Mouse (Mus musculus) kidney, adult 11 months (tissue): Measurements from ENCODE around the gene Pced1a.

Source experiments
- DNase-seq: peaks from one replicate; pipeline ENCODE4 v3.0.0; 2022

The Pced1a gene

DNA sequence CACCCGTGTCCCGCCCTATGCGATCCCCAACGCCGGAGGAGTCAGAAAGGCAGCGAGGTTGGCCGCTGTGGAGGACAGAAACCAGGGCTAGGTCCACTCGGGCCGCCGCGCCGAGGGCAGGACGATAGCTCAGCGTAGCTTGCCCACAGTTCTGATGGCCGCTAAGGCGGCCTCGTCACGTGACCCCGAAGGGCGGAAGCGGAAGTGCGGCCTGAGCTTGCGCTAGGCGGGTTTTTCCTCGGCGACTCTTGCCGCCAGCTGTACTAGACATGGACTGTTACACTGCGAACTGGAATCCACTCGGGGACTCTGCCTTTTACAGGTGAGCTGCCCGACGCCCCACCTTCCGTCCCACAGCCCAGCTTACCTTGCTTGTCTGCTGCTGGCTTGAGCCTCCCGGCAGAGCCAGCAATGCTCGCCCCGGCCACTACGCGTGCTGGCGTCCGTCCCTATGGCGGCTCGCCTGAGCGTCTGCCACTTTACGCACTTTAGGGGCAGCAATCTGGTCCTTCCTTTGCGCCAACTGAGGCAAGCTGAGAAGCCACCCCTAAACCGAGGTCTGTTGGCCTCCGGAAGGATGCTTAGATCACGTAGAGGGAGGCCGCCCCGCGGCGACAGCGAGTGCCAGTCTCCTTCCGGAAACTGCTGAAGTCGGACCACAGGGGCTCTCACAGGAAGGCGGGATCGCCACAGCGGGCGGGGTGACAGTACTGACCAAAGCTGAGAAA lies at the start of gene Pced1a, which contains the start of gene Vps16:
Gene Pced1a (minus strand): TSS at position 576 of the 728 bp plus-strand sequence.
Gene Vps16 (plus strand): TSS at position 214 of the 728 bp plus-strand sequence.
- peak; percentile 90 for DNase-seq

DNA sequence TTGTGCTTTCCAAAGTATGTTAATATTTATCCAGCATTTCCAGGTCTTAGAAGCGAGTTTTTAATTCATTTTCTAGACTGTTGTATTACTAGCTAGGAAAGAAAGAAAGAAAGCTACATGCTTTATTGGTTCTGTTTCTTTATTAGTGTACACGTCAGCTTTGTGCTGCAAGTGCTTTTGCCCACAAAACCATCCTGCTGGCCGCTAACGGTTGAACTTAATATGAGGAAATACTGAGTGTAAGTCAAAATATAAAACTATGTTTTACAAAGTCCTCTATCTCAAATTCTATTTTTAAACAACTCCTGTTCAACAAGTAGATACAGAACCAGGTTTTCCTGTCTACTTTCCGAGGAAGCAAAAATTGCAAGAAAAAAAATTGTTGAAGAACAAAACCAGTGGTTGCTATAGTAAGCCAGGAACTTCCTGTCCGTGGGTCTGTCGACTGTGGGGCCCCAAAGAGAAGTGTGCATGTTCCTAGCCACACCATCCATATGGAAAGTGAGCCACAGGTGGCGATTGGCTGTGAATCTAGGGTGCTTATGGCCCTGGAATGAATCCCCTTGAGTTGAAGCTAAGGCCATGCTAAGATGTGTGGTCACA lies 48.5 kb upstream of the Pced1a start:
- no peak for DNase-seq

DNA sequence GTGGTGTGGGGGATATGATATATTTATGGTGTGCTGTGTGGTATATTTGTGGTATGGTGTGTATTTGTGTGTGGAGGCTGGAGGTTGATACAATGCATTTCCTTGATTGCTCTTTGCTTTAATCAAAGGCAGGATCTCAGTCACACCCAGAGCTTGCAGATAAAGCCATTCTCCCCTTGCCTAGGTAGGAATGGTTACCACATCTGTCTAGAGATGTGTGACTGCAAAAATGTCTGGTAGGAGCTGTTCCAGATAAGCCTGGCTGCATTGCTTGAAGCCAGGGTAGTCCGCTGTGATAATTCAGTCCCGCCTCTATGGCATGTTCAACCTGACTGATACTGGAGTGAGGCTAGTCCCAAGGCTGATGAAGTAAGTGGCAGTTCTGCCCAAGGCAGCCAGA lies 45.4 kb upstream of the Pced1a start:
- DNase-seq: no peak

DNA sequence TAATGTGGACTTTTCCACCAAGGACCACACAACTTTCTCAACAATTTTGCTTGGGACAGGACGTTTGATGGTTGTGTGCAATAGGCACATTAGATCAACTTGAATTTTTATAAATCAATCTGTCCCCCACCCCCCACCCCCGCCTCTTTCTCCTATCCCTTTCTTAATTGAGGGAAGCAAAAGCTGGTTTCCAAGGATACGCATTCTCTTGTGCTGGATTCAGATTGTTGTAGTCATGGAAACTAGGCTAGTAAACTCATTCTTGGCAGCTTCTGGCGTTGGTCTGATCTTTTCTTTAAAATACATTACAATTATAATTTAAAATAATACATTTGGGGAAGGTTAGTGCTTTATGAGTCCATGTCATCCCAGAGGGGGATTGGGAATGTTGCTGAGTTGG lies 44.9 kb upstream of the Pced1a start:
- no peak for DNase-seq

DNA sequence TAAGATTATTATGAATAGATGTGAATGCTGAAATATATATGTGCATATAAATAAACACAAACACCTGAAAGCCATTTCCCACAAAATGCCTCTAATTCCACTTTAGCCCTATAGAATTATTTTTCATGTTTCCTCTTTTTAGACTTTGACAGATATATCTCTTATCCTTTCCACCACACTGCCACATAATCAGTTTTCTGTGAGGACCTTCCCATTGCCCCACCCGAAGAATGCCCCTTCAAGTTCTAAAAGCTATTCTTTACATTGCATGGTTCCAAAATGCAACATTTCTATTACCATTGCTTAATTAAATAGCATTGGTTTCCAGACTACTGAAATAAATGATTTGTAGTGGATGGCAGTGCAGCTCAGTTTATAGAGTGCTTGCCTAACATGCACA lies 41.9 kb upstream of the Pced1a start:
- DNase-seq: no peak

DNA sequence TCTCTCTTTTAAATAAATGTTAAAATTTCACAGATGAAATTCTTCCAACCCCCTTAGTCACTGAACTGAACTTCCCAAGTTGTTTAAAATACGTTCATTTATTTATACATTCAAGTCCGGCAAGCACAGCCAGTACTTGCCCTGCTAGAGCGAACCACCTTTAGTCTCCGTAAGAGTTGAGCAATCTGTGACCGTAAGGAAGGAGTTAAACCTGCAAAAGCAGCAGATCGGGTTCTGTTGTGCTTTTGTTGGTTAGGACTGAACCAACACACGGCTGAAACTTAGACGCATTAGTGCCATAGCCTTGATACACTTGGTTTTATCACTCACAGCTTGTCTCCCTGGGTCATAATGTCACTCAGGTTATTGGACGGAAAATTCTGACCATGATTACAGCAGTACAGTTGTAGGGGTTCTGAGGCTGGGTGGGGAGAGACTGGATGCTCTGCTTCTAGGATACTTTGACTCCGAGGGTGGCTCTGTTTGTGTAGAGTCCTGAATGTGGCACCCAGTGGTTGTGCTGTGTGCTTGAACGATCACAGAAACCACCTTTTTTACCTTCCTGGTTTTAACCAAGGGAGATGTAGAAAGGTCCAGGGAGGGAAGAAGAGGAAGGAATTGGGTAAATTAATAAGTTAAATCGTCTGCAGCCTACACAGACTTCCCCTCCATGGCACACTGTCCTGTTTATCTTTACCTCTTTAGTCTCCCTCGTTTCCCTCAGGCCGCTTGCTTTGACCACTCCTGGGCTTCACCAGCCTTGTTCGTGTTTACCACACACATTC lies 37.0 kb upstream of the Pced1a start:
- no peak for DNase-seq

DNA sequence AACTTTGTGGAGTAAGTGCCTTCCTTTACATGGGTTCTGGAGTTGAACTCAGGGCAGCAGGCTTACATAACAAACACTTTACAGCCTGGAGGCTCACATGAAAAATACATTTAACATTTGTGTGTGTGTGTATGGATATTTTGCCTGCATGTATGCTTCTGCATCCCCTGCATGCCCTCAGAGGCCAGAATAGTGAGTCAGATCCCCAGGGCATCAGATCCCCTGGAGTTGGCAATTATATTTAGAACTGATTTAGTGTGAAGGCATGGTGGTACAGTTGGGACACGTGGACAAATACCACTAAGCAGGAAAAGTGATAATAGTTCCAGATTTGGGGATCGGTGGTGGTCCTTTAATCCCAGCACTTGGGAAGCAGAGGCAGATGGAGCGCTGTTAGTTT lies 35.1 kb upstream of the Pced1a start:
- DNase-seq: no peak

DNA sequence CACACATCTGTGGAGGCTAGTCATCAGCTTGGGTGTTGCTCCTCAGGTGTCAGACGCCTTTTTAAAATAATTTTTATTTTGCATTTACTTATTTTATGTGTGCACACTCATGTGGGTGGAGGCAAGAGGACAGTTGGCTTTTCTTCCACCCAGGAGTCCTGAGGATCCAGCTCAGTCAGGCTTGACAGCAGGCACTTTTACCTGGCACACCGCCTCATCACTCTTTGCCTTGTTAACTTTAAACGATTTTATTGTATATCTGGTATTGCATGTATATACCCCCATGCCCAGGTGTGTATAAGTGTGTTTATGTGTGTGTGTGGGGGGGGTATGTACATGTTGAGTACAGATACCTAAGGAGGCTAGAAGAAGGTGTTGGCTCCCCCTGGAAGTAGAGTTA lies 33.4 kb upstream of the Pced1a start:
- DNase-seq: no peak

DNA sequence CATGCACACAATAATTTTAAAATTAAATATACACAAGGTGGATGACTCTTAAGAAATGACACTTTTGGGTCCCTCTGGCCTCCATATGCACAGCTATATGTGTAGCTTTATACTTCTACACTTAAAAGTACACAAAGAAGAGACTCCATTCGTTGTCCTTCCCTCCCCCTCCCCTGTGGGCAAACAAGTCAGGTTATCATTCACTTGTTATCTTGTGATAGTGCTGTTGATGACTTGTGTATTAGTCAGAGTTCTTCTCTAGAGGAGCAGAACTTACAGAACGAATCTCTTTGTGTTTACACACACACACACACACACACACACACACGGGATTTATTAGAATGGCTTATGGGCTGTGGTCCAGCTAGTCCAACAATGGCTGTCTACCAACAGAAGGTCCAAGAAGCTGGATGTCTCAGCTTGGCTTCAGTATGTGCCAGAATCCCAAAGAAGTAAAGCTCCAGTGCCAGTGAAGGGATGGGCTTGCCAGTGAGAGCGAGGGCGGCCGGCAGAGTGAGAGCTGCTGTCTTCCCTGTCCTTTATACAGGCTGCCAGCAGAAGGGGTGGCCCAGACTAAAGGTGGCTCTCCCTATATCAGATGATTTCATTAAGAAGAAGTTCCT lies 30.4 kb upstream of the Pced1a start:
- DNase-seq: no peak

DNA sequence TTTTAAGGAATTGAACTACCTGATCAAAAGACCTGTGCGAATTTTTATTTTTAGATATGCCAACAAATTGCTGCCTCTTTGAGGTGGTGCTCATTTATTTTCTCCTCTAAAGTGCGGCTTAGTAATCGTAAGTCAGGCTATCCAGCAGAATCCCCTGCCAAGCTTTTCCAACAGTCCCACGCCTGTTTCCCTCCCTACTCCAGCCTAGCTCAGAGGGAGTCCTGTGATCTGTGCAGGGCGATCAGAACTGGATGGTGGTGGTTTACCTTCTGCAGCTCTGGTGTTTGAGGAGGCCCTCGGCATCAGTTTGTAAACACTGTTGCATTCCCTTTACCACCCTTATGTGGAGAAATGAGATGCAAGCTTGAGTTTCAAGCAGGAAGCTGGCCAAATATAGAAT lies 28.9 kb upstream of the Pced1a start:
- no peak for DNase-seq

DNA sequence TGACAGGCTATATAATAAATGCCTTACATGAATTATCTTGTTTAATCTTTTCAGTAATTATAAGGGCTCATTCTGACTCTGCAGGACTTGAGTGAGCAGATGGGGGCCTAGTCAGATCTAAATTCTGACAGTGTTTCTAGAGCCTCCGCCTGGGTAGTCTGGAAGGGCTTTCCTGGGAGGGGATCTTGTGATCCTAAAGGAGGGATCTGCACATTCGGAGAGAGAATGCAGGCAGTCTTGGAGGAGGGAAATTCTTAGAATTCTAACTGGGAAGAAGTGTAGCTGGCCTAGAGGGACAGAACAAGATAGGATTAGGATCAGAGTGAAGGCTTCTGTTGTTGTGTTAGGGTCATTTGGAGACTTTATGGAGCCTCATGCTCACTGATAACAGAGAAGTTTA lies 27.8 kb upstream of the Pced1a start:
- no peak for DNase-seq

DNA sequence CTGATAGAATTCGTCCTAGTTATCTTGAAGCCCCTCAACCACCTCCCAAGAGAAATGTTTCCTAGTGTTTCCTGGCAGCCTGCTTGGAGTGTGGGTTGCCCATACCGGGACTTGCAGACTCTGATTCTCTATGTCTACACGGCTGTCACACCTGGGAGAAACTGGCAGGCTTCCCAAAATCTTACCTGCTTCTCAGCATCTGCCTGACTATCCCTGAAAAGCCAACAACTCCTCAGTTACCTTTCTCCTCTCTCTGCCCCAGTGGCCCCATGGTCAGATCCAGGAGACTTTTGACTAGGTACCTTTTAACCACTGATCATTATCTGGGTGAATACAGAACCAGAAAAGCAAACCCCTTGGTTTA lies 27.2 kb upstream of the Pced1a start:
- DNase-seq: no peak

DNA sequence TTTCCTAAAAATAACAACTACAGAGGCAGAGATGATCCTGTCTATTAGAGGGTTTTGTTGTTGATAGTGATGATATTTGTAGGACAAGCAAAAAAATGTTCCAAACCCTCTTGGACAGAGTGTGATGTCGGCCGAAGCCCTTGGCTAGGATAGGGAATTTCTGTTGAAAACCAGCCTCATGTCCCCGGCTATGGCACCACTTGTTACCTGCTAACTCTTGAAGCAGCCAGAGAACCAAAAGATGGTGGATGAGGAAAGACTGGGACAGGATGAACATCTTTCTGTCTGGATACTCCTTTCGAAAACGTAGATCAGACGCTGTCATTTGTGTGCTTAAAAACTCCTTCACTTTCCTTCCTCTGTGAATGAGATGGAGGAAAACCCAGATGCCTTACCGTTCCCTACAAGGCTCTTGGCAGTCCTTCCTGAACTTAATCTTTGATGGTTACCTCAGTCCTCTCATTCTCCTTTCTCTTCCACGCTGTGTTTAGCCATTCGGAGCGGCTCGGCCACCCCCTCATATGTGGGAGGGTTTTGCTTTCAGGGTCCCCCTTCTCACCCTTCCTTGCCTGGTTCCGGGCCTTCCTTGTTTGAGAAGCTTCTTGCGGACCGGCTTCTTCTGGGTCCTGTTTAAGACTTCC lies 26.7 kb upstream of the Pced1a start:
- DNase-seq: no peak

DNA sequence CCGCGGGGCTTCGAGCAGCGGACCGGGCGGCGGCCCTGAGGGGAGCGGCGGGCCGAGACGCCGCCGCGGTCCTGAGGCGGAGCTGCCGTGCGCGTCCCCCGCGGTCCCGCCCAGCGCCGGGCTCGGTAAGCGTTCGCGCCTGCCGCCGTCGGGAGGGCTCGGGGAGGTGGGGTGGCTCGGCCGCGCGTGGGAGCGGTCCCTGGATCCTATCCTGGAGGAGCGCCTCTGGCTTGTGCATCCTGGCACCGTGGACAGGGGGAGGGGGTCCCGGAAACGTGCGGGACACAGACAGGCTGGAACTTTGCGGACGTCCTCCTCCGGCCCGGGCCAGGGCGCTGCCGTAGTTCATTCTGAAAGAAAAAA lies 25.9 kb upstream of the Pced1a start:
- DNase-seq: peak; percentile 67

DNA sequence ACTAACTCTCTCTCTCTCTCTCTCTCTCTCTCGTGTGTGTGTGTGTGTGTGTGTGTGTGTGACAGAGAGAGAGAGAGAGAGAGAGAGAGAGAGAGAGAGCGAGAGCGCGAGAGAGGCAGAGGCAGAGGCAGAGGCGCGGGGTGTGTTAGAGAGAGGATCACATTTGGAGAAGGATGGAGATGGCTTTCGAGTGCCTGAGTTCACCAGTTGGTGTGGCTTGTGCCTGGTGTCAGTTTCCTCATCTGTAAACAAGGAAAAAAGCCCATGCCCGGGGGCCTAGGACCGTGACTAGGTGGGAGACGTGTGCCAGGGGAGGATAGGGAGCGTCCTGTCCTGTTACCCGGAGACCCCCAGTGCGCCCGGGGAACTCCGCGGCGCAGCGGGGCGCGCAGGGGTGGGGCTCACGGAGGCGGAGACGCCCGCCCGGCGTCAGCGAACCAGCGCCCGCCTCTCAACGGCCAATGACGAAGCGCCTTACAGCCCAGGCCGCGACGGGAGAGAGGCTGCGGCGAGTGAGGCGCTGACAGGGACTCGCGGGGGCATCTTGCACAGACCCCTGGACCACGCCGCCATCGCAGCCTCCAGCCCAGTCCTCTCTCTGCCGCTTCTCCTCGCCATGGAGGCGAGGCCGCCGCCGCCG lies 25.4 kb upstream of the Pced1a start, which contains the start of gene Ptpra:
Gene Ptpra (plus strand): TSS at position 485 of the 640 bp plus-strand sequence.
- DNase-seq: peak; percentile 85

DNA sequence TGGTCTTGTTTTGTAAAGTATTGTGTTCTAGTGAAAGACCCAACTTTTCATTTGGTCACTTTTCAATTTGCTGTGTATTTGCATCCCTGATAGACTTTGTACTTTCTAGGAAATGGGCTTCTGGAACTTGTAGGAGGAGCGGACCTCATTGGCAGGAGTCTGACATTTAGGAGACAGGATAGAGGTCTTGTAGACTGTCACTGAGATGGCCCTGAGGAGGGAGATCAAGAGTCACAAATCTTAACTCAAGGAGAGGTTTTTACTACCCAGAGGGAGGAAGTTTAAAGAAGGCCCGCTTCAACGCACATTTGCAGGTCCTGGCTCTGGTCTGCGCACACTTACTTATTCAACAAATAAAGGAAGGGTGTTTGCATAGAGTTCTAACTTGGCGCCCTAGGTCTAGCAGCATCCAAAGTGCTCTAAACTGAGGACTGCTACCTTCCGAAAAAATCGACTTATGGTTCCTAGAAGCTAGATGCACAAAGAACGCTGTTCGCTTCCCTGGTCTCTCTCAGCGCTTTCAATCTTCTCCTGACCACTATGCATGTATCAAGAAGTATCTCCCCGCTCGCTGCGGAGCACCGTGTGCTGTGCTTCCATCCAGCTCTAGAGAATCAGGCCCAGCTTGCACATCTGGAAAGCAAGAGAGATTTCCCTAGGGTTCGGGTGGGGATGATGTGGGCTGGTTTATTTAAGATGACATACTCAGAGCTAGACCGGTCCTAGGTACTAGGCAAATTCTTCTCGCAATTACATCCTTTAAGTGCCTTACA lies 24.7 kb upstream of the Pced1a start:
- DNase-seq: peak; percentile 45

DNA sequence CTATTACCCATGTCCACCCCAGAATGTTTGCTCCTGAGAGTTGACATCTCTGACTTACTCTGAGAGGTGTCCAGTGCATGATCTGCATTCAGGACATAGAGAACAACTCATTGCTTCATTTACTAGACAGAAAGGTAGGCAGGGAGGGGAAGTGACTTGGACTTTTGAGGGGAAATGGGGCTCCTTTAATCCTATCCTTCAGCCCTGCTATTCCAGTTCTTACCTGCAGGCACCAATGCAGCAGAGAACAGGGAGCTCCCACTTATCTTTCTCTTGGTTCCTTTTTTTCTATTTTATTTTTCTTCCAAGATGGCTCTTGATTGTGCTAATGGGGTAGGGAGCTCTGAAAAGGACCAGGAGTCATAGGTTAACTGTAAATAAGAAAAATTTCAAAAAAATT lies 23.9 kb upstream of the Pced1a start:
- DNase-seq: no peak

DNA sequence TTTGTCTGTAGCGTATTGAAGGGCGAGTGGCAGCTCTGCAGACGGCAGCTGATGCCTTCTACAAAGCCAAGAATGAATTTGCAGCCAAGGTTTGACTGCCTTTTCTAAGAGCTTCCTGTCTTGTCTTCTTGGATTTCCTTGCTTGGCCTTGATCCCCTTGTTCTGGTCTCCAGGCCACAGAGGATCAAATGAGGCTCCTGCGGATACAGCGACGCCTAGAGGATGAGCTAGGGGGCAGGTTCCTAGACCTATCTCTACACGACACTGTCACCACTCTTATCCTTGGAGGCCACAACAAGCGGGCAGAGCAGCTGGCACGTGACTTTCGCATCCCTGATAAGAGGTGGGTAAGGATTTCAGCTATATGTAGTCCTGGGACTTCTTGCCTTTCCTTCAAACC lies 17.7 kb upstream of the Pced1a start:
- no peak for DNase-seq

DNA sequence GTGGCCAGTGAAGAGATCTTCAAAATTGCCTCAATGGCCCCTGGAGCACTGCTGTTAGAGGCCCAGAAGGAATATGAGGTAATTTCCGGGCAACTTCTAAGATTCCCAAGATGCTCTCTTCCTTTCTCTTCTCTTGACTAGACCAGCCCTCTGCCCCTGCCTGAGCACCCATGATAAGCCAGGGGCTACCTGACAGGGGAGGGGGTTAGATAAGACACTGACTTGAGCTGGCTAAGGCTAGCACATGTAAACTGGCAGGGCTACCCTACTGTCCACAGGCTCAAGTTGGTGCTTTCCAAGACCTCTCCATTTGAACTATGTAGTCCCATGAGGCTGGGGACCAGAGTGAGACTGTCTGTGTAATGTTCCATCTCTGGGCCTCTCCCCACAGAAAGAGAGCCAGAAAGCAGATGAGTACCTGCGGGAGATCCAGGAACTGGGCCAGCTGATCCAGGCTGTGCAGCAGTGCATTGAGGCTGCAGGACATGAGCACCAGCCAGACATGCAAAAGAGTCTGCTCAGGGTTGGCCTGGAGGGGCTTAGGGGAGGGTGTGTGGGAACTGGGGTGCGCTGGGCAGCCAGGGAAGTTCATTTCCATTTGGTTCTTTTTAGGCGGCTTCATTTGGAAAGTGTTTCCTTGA lies 15.5 kb upstream of the Pced1a start:
- no peak for DNase-seq

DNA sequence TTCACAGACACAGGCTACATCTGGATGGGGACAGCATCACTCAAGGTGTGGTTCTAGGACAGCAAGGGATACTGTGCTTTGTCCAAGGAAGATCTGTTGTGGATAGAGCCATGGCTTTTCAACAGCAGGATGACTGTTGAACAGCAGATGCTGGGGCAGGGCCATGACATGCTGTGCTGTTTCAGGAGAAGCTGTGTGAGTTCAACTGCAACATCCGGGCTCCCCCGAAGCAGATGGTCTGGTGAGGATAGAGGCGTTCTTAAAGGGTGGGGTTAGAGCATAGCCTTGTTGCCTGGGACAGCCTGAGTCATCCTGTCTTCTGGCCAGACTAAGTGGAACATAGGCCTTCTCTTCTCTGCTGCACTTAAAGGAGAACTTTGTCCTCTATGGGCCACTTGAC lies 14.4 kb upstream of the Pced1a start:
- no peak for DNase-seq

DNA sequence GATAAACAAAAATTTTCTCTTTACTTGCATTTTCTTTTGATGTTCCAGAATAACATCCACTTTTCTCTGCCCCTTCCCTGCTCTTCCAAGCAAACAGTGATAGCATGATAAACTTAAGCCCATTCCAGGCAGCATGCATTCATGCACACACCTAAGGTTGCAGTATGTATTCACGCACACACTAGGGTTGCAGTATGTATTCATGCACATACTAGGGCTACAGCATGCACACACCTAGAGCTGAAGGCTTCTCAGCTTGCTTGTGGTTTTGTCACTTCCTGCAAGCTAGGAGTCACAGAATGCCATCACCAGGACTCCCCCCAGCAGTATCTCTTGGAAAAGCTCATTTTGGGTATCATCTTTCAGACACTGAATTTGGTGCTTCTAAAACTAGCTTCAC lies 12.3 kb upstream of the Pced1a start:
- DNase-seq: no peak
